Mouse (Mus musculus): ENCODE measurements around the gene Pnma5.
"Not testable (repeated sequence)": the region's sequence is repeated elsewhere in the genome, so short reads cannot be mapped to it uniquely, and the experiment has no call there.

Gene Pnma5

GRCm38 (mm10) chrX:73037003-73037402 lies at the start of gene Pnma5:
TSS of gene Pnma5 (minus strand) at chrX:73037103.
- in situ Hi-C loops (cut with MboI, MseI), result no loop called here

GRCm38 (mm10) chrX:73082267-73083055 lies 45.6 kb upstream of the Pnma5 start, which contains the start of gene Xlr4a:
TSS of gene Xlr4a (minus strand) at chrX:73082478.
- in situ Hi-C loops (cut with MboI, MseI), result not testable (repeated sequence)

- in situ Hi-C loops (cut with MboI, MseI), result not testable (repeated sequence)
These were observed 29.9 kb upstream of the Pnma5 start for GRCm38 (mm10) chrX:73066765-73067312.

DNA sequence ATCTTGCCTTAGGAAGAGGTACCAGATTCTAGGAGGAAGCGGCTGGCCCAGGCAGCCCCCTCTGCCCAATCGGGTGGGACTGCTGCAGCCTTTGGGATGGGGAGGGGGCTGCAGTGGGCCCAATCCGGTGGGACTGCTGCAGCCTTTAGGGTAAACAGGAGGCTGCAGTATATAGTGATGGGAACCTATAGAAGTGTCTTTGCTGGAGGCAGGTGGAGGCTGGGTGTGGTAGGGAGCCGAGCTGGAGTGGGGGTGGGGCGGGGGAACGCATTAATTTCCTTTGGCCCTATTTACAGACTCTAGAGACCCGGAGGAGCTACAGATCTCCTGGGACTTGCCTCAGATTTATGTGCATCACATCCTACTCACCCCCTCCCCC lies 27.5 kb upstream of the Pnma5 start, which contains the start of gene Pnma3:
Pnma3 (plus strand) TSS at position 373 of the 379 bp plus-strand sequence.
- in situ Hi-C loops (cut with MboI, MseI), result loop anchor here (5.0 kb wide), 1 partner anchor 368 kb away; no protein-coding TSS in a partner anchor

DNA sequence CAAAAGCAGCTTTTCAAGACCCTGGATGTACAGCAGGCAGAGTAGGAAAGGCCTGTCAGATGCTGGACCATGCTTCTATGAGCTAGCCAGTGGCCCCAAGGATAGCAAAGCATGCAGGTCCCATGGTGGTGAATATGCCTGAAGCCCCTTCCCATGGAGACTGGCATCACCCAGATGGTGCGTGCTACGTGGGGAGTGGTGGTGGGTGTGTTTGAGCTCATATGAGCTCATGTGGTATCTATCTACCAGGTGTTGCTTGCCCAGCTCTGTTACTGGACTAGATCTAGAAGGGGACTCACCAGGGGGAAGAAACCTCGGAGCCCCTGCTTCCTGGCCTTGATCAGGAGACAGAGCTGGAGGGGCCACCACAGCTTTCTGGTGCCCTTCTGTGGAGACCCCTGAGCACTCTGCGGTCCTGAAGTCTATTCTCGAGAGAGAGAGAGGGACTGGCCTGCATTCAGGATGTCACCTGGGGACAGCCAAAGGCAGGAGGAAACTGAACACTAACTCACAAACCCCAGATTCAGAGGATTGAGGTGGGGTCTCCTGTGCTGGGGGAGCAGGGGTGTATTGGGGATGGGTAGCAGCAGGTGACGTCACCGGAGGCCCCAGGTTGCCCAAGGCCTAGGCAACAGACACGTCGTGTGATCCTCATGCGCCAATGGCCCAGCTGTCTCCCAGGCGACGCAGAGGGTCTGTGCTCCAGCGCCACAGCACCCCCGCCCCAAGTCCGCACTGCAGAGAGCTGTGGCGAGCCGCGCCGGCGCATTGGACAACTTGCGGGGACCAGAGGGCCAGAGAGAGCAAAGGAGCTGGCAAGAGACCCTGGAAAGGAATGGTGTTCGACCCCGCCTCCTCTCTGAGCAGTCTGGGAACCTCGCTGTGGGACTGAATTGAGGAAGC lies 26.9 kb upstream of the Pnma5 start:
- in situ Hi-C loops (cut with MboI, MseI), result loop anchor here (5.0 kb wide), 1 partner anchor 369 kb away; no protein-coding TSS in a partner anchor

GRCm38 (mm10) chrX:73062323-73062722 lies 25.4 kb upstream of the Pnma5 start:
- in situ Hi-C loops (cut with MboI, MseI), result loop anchor here (5.0 kb wide), 1 partner anchor 370 kb away; no protein-coding TSS in a partner anchor

DNA sequence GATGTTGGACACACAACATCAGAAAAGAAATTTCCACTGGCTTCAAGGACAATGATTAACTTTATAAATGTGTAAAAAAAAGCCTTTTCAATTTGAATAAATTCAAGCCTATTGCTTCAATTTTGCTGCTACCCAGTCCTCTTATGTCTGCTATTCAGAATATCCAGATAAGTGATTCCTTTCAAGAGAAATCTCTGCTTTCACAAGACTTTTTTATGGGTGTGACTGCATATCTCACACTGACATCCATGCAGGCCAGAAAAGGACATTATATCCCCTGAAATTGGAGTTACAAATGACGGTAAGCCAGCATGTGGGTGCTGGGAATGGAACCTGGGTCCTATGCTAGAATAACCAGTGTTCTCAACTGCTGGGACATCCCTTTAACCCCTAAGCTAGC lies 24.6 kb upstream of the Pnma5 start:
- in situ Hi-C loops (cut with MboI, MseI), result loop anchor here (5.0 kb wide), 1 partner anchor 371 kb away; no protein-coding TSS in a partner anchor

GRCm38 (mm10) chrX:73053860-73054563 lies 17.1 kb upstream of the Pnma5 start:
- in situ Hi-C loops (cut with MboI, MseI), result loop anchor here (5.0 kb wide), 1 partner anchor 343 kb away; the partner anchor contains the start of gene Gm18336

DNA sequence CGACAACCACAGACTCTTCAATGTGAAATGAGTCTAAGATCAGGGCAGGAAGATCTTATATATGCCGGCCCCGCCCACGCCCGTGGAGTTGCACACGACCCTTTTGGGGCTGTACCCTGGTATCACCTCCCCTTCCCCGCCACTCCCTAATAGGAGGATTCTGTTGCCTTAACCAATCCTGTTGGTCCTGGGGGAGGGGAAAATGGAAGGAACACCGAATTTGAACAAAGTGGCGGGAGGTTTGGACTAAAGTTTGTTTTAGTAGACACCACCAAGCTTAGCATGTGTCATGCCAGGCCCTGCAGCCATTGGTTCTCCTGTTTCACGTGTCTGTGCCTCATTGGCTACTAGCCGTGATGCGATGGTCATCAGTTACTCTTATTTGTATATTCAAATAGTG lies 2.8 kb upstream of the Pnma5 start:
- in situ Hi-C loops (cut with MboI, MseI), result no loop called here

- in situ Hi-C loops (cut with MboI, MseI), result no loop called here
These were observed 1.9 kb upstream of the Pnma5 start for GRCm38 (mm10) chrX:73038831-73039230.

DNA sequence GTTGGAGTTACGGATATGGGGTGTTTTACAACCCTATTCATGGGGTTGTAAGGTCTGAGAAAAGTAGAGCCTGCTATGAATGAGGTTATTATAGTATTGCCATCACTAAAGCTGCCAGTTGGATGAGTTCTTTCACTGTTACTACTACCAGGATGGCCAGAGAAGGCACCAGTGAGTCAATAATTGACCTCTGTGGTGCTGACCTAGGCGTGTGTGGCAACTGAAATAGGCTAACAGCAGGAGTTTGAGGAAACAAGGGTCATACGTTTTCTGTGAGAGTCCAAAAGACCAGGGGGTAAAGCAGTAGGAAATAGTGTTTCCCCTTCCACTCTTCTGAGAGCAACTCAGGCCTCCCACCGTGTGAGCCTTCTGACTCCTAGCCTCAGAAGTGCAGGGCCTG lies 24.1 kb downstream of the Pnma5 start:
- in situ Hi-C loops (cut with MboI, MseI), result loop anchor here (5.0 to 10.0 kb wide), 2 partner anchors 572 to 644 kb away; no protein-coding TSS in a partner anchor

DNA sequence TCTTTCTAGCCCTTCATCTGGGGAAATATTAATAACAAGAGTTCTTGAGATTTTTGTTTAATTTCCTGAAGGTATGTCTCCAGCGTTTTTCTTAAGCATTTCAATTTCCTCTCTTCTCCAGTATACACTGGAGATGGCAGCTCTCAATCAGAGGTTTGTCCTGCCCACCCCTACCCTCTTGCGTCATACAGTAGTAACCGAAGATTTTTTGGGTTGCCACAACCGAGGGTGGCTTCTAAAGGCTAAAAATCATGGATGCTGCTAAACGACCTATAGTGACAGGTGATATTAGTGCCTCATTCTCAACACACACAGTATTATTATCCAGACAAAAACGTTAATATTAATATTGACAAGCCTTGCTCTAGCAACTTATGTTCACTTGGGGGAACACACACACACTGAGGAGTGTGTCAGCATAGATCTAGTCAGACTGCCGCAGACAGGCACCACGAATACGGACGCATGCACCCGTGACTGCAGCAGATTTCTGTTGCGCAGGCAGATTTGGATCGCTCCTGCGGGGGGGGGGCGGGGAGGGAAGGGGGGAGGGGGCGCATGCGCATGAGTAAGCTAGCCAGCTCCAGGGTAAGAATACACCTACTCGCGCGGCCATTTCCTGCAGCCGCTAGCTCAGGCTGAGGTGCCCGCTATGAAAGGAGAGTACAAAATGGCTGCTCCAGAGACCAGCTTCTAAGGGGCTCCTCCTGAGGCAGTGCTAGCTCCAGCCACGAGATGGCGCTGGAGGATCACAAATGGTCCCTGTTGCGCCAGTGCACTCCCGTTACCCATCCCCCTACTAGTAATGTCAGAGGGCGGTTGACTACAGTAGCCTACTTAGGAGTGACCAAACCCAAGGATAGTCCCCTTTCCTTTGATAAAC lies 29.1 kb downstream of the Pnma5 start:
- in situ Hi-C loops (cut with MboI, MseI), result no loop called here

GRCm38 (mm10) chrX:73005678-73006077 lies 31.2 kb downstream of the Pnma5 start:
- in situ Hi-C loops (cut with MboI, MseI), result no loop called here

GRCm38 (mm10) chrX:73003110-73003509 lies 33.8 kb downstream of the Pnma5 start:
- in situ Hi-C loops (cut with MboI, MseI), result no loop called here

DNA sequence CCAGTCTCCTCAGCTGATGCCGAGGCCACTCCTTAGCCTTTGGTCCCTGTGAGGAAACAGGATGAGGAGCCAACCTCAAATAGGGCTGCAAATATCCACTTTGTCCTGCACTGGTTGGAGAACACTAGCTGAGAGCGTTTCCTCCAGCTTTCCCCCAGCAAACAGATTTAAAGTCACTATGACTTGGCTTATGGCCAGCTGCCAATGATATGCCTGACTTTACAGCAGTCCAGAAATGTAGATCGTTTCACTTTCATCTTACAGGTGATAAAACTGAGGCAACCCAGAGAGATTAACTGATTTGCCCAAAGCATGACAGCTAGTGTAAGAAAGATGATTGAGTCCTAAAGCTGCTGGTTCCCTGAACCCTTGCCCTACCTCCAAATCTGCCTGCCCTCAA lies 41.4 kb downstream of the Pnma5 start:
- in situ Hi-C loops (cut with MboI, MseI), result no loop called here

- in situ Hi-C loops (cut with MboI, MseI), result no loop called here
These were observed 44.5 kb downstream of the Pnma5 start for GRCm38 (mm10) chrX:72992291-72992919.

DNA sequence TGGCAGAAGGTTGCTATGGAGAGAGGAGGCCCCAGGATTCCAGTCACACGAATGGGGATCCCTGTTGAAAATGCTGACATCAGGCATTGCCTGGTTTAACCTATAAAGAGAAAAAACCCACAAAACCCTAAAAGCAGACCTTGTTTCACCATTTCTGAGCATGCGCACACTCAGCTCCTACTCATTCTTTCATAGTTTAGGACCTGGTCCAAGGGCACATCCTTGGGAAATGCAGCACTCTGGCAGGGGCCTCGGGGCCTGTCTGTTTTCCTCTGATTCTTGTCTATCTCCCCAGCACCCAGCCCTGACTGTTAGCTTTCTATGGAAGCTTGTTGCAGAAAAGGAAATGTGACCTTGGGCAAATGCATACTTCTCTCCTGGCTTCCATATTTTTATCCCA lies 46.3 kb downstream of the Pnma5 start:
- in situ Hi-C loops (cut with MboI, MseI), result no loop called here

DNA sequence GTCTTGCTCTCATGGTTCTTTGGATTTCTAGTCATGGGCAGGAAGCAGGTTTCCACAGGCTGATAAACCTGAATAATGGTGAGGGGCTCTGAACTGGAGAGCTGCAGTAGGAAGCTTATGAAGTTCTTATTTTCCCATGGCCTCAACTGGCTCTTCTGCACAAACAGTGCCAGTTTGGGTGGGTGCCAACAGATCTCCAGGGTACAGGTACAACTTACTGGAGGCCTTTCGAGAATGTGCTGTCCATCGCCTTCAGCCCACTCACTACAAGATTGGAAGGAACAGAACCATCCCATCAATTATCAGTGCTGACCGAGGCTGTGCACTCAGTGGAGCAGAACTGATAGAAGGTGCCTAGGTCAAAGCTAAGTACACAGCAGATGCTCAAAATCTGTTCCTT lies 48.5 kb downstream of the Pnma5 start:
- in situ Hi-C loops (cut with MboI, MseI), result no loop called here

DNA sequence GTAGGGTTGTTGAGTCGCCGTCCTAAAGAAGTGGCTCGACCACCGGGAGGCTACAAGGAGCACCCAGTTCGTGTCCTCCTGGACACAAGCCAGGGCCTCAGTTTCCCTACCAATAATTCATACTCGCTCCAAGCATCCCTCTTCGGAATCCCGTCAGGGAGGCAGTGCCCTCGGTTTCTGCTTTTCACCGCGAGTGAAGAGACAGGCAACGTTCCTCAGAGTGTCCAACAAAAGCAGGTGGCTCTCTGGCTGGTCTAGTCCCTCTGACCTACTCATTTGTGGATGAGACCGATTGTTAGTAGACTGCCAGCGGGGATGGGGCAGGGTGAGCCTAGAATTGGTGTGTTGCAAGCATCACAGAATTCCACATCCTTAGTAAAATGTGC lies 49.4 kb downstream of the Pnma5 start:
- in situ Hi-C loops (cut with MboI, MseI), result no loop called here
